Mouse (Mus musculus) hindbrain, embryonic 11.5 days (tissue): ENCODE data around the gene Sirt3. TPM values are rescaled to one million over a fixed set of nuclear protein-coding genes. Genes with fewer than 3 reads are reported as not detected.

ENCODE experiments used
- ATAC-seq: fragments of 200-750 bp; cut with Nextera tagmentation; 2 replicates; pipeline ENCODE4 v1.8.0; 2017; ENCODE audit warnings: mild to moderate bottlenecking, moderate TSS enrichment, moderate library complexity; ENCODE audit not compliant: low FRiP score
- DNase-seq: peaks from one replicate; pipeline ENCODE4 v3.0.0-alpha.2; 2015; ENCODE audit warnings: low spot score
- H3K27ac ChIP-seq: fragments of 300-500 bp; sonication (generic); 2 replicates; pipeline ENCODE4 v1.5.1; 2014; ENCODE audit warnings: mild to moderate bottlenecking, low read depth, low read length
- H3K27me3 ChIP-seq: fragments of 300-500 bp; sonication (generic); 2 replicates; pipeline ENCODE4 v1.6.1; 2014; ENCODE audit warnings: mild to moderate bottlenecking, low read length, moderate library complexity, mixed read lengths; ENCODE audit not compliant: control insufficient read depth, insufficient read depth
- H3K36me3 ChIP-seq: fragments of 300-500 bp; sonication (generic); 2 replicates; pipeline ENCODE4 v1.6.1; 2014; ENCODE audit warnings: mild to moderate bottlenecking, low read length, moderate library complexity, mixed read lengths; ENCODE audit not compliant: control insufficient read depth, insufficient read depth
- H3K4me1 ChIP-seq: fragments of 300-500 bp; sonication (generic); replicated peaks from 2 replicates; pipeline ENCODE4 v1.6.1; 2014; ENCODE audit warnings: low read length, mixed read lengths; ENCODE audit not compliant: control insufficient read depth, insufficient read depth
- H3K4me2 ChIP-seq: fragments of 300-500 bp; sonication (generic); replicated peaks from 2 replicates; pipeline ENCODE4 v1.6.1; 2014; ENCODE audit warnings: mild to moderate bottlenecking, low read depth, low read length
- H3K4me3 ChIP-seq: fragments of 300-500 bp; sonication (generic); 2 replicates; pipeline ENCODE4 v1.5.1; 2014; ENCODE audit warnings: low read depth, low read length
- H3K9ac ChIP-seq: fragments of 300-500 bp; sonication (generic); 2 replicates; pipeline ENCODE4 v1.6.1; 2014; ENCODE audit warnings: low read depth, low read length
- H3K9me3 ChIP-seq: fragments of 300-500 bp; sonication (generic); 2 replicates; pipeline ENCODE4 v1.6.1; 2016; ENCODE audit warnings: low read length; ENCODE audit not compliant: control insufficient read depth
- WGBS: fragments of 180-500 bp; shearing (Covaris S2); extraction: QIAGEN DNeasy Blood & Tissue Kit; methylation state at CpG from one replicate; pipeline ENCODE4 v1.1.7; 2014; 5-methylcytosine and 5-hydroxymethylcytosine counted together
- polyA plus RNA-seq: library from polyadenylated mRNA; unstranded; fragments of >200 nt; fragmentation: Nextera tagmentation; extraction: Ambion mirVana; gene quantifications from 2 replicates; pipeline ENCODE4 v1.2.1, GENCODE M21; 2014

Gene Sirt3
- polyA plus RNA-seq, 1 experiment from 2014 or later = 23.3 TPM

GRCm38 (mm10) chr7:140914031-140914690 lies 32.1 kb upstream of the Sirt3 start:
- WGBS = 87% methylated on average over 8 of the region's 8 CpGs
- Histone ChIP-seq H3K4me3 (no peak overlapping the region), H3K4me2 (no peak overlapping the region), H3K36me3 (no peaks in the 10 kb centered on the region), H3K9ac (no peak overlapping the region), H3K27ac (no peak overlapping the region), H3K9me3 (no peaks in the 10 kb centered on the region), H3K27me3 (no peaks in the 10 kb centered on the region), H3K4me1 (no peaks in the 10 kb centered on the region)
- DNase-seq = no peak
- no peak for ATAC-seq

GRCm38 (mm10) chr7:140912846-140913482 lies 30.9 kb upstream of the Sirt3 start:
- Histone ChIP-seq H3K9me3 (no peaks in the 10 kb centered on the region), H3K27me3 (no peaks in the 10 kb centered on the region), H3K9ac (no peak overlapping the region), H3K4me2 (no peak overlapping the region), H3K4me1 (no peaks in the 10 kb centered on the region), H3K4me3 (no peak overlapping the region), H3K27ac (no peak overlapping the region), H3K36me3 (no peaks in the 10 kb centered on the region)
- 71% methylated on average over 5 of the region's 5 CpGs for WGBS
- no peak for ATAC-seq
- no peak for DNase-seq

- Histone ChIP-seq H3K9me3 (no peaks in the 10 kb centered on the region), H3K27ac (no peak overlapping the region), H3K9ac (no peak overlapping the region), H3K27me3 (no peaks in the 10 kb centered on the region), H3K4me1 (no peaks in the 10 kb centered on the region), H3K4me2 (no peak overlapping the region), H3K4me3 (no peak overlapping the region), H3K36me3 (no peaks in the 10 kb centered on the region)
- WGBS = 66% methylated on average over 3 of the region's 3 CpGs
- ATAC-seq (no peak), DNase-seq (no peak)
Observed at GRCm38 (mm10) chr7:140912293-140912692, 30.2 kb upstream of the Sirt3 start.

GRCm38 (mm10) chr7:140908634-140909107 lies 26.6 kb upstream of the Sirt3 start:
- no peaks in the 10 kb centered on the region for H3K36me3 ChIP-seq
- ATAC-seq (peak; percentile 63), DNase-seq (peak; percentile 86)
- H3K9me3 ChIP-seq = no peaks in the 10 kb centered on the region
- 2% methylated on average over 19 of the region's 19 CpGs for WGBS
- H3K27ac ChIP-seq = no peak overlapping the region
- no peaks in the 10 kb centered on the region for H3K27me3 ChIP-seq
- H3K4me3 ChIP-seq = peak overlapping the region; percentile 10; the same call in 1 of the 2 replicates
- peak overlapping the region; percentile 45 for H3K4me2 ChIP-seq
- H3K4me1 ChIP-seq = no peaks in the 10 kb centered on the region
- H3K9ac ChIP-seq = no peak overlapping the region

- Histone ChIP-seq H3K27me3 (no peaks in the 10 kb centered on the region), H3K4me2 (no peak overlapping the region), H3K4me1 (no peaks in the 10 kb centered on the region), H3K4me3 (no peak overlapping the region), H3K36me3 (no peaks in the 10 kb centered on the region), H3K9me3 (no peaks in the 10 kb centered on the region), H3K27ac (no peak overlapping the region), H3K9ac (no peak overlapping the region)
- ATAC-seq (no peak), DNase-seq (no peak)
- WGBS = 58% methylated on average over 7 of the region's 7 CpGs
Observed at GRCm38 (mm10) chr7:140908181-140908580, 26.1 kb upstream of the Sirt3 start.

GRCm38 (mm10) chr7:140907697-140908096 lies 25.6 kb upstream of the Sirt3 start:
- 87% methylated on average over 7 of the region's 7 CpGs for WGBS
- Histone ChIP-seq H3K9me3 (no peaks in the 10 kb centered on the region), H3K27ac (no peak overlapping the region), H3K4me2 (no peak overlapping the region), H3K36me3 (no peaks in the 10 kb centered on the region), H3K9ac (no peak overlapping the region), H3K4me1 (no peaks in the 10 kb centered on the region), H3K27me3 (no peaks in the 10 kb centered on the region), H3K4me3 (no peak overlapping the region)
- ATAC-seq = no peak
- no peak for DNase-seq

- Histone ChIP-seq H3K36me3 (no peaks in the 10 kb centered on the region), H3K27me3 (no peaks in the 10 kb centered on the region), H3K9ac (no peak overlapping the region), H3K4me3 (no peak overlapping the region), H3K27ac (no peak overlapping the region), H3K4me1 (no peaks in the 10 kb centered on the region), H3K9me3 (no peaks in the 10 kb centered on the region), H3K4me2 (no peak overlapping the region)
- no peak for ATAC-seq
- DNase-seq = no peak
- 83% methylated on average over 13 of the region's 13 CpGs for WGBS
Observed at GRCm38 (mm10) chr7:140907131-140907530, 25.0 kb upstream of the Sirt3 start.

DNA sequence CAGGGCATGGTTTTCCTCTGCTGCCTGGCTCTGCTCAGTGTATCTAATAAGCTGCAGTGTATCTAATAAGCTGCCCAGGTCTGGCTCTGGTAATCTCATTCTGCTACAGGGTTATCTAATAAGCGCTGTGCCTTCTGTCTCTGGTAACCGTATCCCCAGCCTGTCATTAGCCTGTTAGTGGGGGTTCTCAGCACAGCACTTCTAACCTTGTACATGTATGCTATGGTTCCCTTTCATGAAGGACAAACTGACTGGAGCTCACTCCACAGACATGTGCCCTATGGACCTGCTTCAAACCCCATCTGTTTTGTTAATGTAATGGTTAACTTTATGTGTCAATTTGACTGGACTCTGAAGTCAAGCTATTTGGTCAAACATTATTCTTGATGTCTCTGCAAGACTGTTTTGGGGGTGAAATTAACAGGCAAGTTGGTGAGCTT lies 23.6 kb upstream of the Sirt3 start:
- Histone ChIP-seq H3K27ac (no peak overlapping the region), H3K4me1 (no peaks in the 10 kb centered on the region), H3K4me3 (no peak overlapping the region), H3K9me3 (no peaks in the 10 kb centered on the region), H3K36me3 (no peaks in the 10 kb centered on the region), H3K4me2 (no peak overlapping the region), H3K9ac (no peak overlapping the region), H3K27me3 (no peaks in the 10 kb centered on the region)
- 79% methylated on average over 2 of the region's 2 CpGs for WGBS
- ATAC-seq (no peak), DNase-seq (no peak)

DNA sequence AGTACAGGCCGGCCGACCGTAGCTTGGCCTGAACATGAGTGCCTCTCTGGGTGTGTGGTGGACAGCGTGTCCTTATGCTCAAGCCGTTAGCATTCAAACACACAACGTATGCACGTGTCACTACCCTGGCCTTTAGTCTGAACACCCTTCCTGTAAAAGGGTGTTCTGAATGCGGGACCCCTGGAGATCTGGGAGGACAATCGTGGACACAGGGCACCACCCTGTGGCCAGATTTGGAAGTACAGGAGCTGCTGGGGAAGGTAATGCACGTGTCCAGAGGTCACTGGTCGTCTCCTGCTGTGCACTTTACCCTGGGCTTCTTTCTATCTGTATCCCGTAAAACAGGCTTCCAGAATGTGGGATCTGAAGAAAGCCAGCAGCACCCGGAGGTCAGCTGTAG lies 21.1 kb upstream of the Sirt3 start:
- peak; percentile 90 for DNase-seq
- Histone ChIP-seq H3K4me1 (no peaks in the 10 kb centered on the region), H3K27ac (no peak overlapping the region), H3K36me3 (no peaks in the 10 kb centered on the region), H3K9ac (no peak overlapping the region), H3K27me3 (no peaks in the 10 kb centered on the region), H3K4me2 (no peak overlapping the region), H3K9me3 (no peaks in the 10 kb centered on the region), H3K4me3 (no peak overlapping the region)
- peak; percentile 63 for ATAC-seq
- 24% methylated on average over 13 of the region's 13 CpGs for WGBS
